Mouse (Mus musculus): ENCODE measurements at regions not wholly inside any gene's neighbourhood (a gene's known extent, or its start where the extent isn't known, plus 50 kb on each side); places are given as distances from the start of the nearest gene placed in this dataset.
A peak's percentile ranks its signal among the peaks of the same experiment; 100 is the strongest.

DNA sequence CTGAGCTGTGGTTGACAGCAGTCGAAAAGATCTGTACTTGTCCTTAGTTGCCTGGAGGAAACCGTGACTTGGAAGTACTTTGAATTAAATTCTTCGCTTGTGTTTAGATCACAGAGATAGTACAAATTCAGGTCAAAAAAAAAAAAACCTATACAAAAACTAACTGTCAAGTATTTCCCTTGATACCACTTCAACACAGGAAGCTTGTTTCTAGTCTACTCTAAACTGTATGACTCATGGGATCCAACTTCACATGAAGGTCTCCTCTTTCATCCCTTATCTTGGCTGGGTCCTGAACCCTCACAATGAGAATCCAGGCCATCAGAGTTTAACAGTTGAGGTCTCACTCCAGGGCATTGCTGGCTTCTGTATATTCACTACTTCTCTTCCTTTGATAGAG, 54.8 kb downstream of the Tmem30b start:
- DNase-seq (ENCODE audit: low spot score): no peak

DNA sequence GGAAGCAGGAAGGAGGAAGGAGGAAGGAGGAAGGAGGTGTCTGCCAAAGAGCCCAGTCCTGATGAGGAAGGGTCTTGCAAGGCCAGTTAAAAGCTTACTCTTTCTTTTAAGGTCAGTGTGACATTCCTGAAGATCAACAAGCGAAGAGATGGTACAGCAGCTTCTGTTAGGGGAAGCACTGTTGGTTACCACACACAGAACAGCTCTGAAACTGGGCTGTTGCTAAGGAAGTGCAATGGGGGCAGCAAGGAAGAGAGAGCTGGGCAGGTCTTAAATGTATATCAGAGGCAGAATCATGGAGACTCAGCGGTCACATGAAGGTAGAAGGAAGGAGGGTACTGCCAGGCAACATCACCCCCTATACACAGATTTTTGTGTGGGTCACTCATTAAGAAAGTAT, 63.3 kb downstream of the Tmem30b start:
- no peak for DNase-seq (ENCODE audit: low spot score)

DNA sequence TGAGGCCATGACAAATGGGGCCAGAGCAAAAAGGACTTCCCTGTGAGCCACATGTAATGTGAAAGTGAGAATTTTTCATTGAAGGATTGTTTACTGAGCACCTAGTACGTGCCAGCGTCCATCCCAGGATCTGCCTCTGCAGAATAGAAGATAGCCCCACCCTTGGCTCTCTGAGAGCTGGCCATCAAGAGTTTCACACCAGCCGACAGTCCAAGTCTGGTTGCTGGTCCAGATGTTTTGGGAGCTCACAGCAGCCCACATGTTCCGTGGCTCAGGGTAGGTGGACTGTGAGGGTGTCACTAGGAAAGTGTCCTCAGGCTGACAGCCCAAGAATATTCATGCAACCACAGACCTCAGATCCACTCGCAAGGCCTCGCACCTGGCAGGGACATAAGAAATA, 63.9 kb downstream of the Tmem30b start:
- no peak for DNase-seq (ENCODE audit: low spot score)

- no peak for DNase-seq (ENCODE audit: low spot score)
Measured at GRCm38 (mm10) chr12:73481705-73482104, 64.5 kb downstream of the Tmem30b start.

- DNase-seq (ENCODE audit: low spot score): no peak
Measured at GRCm38 (mm10) chr12:73481165-73481564, 65.0 kb downstream of the Tmem30b start.

GRCm38 (mm10) chr12:73480610-73480971, 65.6 kb downstream of the Tmem30b start:
- no peak for DNase-seq (ENCODE audit: low spot score)

DNA sequence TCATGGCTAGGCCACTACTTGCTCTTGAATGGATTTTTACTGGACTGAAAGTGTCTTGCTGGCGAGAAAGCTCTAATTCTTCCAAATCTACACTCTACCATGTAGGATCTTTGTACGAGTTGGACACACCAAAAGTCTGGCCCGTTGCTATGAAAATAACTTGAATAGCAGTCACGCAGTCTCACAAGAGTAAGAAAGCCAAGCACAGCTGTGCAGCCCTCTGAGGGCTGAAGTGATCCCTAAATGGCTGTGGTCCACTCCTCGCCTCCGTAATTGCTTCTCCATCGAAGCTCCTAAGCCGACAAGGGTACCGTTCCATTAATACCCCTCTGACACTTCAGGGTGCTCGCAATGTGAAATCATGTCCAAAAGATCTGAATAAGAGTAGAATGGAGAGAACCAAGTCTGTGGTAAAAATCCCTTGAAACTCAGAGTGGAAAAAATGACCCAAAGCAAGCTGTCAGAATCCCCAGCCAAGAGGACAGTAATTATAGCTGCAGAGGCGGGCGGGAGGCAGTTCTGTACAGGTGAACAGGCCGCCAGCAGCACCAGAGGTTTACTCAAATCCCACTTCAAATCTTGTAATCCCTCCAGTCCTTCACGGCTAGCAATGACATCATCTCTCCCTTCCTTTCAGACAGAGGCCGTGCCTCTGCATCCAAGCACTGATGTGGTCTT, 66.1 kb downstream of the Tmem30b start:
- no peak for DNase-seq (ENCODE audit: low spot score)

GRCm38 (mm10) chr12:73478641-73479040, 67.6 kb downstream of the Tmem30b start:
- no peak for DNase-seq (ENCODE audit: low spot score)

DNA sequence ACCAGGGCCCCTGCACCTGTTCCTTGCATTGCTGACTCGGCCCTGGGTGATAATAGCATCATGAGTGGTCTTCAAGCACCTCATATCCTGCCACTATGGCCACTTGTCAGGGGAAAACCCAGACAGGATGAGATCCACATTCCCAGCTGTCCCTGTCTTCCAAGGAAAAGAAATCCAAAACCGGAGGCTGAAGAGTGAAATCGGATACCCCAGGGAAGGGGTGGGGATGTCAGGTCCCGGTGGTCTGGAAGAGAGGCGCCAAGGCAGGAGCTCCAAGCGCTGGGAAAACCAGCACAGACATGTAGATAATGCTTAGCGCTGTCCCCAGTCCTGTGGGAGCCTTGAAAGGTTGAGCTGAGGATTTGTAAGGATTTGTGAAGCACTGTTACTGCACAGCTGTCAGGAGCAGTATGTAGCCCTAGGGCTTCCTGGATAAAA, 69.8 kb downstream of the Tmem30b start:
- DNase-seq (ENCODE audit: low spot score): no peak

DNA sequence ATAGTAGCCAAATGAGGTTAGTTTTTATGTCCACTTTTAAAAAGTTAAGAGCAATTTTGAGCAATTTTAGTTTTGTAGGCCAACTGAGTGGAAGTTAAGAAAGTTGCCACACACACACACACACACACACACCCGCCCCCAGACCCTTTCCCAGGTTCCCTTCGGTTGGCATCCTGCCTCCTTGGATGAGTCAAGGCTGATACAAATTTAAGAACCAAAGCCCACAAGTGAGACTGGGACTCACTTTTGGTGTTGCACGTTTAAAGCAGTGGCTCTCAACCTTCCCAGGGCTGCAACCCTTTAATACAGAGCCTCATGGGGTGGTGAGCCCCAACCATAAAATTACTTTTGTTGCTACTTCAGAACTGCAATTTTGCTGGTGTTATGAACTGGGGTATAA, 70.4 kb downstream of the Tmem30b start:
- DNase-seq (ENCODE audit: low spot score): no peak

DNA sequence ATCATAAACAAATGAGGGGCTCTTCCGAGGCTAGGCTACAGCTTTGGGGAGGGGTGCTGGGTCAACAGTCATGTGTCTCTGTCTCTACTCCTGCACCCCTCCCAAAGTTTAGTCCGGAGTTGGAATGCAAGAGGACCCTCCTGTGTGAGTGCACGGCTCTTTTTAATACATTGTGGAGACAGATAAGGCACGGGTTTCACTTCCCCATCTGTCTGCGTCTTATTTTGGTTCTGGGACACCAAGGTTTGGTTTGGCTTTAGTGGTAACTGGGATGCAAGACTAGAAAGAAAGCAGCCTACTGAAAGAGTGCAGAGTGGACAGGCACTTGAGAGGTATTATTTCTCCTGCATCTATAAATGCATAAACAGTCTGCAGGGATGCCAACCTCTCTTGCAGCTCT, 71.2 kb downstream of the Tmem30b start:
- DNase-seq (ENCODE audit: low spot score): no peak

- no peak for DNase-seq (ENCODE audit: low spot score)
Measured at GRCm38 (mm10) chr12:73473111-73473510, 73.1 kb downstream of the Tmem30b start.

- no peak for DNase-seq (ENCODE audit: low spot score)
Measured at GRCm38 (mm10) chr12:73471966-73472365, 74.2 kb downstream of the Tmem30b start.

DNA sequence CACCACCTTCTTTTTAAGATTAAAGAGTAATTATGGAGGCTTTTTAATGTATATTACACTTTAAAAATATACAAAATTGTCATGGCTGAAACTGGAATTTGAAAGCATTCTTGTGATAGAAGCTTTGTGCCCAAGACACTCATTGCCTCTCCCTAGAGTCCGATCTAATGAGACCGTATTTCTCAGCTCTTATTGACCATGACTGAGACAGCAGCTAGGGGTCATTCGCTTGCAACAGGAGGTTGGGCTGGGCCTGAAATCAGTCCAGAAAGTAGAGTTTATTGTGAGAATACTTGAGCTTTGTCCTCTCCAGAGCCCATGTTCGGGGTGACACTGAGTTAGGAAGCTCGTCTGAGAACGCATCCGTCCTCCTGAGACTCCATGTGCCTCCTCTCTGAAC, 79.7 kb downstream of the Tmem30b start:
- no peak for DNase-seq (ENCODE audit: low spot score)

- DNase-seq (ENCODE audit: low spot score): no peak
Measured at GRCm38 (mm10) chr12:73465975-73466374, 80.2 kb downstream of the Tmem30b start.

- DNase-seq (ENCODE audit: low spot score): no peak
Measured at GRCm38 (mm10) chr12:73464311-73464710, 81.9 kb downstream of the Tmem30b start.

DNA sequence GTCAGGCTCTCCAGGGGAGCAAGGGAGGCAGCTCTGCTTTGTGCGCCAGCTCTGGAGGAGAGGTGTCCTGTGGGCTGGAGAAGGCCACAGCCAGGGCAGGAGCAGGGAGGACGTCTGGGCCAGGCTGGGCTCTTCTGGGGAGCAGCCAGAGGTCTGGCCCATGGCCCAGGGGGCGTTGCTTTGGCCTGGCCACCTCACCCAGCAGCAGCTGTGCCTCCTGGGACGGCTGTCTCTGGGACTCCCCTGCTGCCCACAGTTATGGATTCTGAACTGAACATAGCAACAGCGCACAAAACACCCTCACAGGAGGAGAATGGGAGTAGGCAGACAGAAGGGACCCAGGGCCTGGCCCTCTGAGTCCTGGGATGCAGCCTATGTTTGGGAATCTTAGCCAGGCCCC, 84.1 kb downstream of the Tmem30b start:
- DNase-seq (ENCODE audit: low spot score): peak; percentile 11

GRCm38 (mm10) chr12:73460291-73460761, 85.9 kb downstream of the Tmem30b start:
- DNase-seq (ENCODE audit: low spot score): no peak

DNA sequence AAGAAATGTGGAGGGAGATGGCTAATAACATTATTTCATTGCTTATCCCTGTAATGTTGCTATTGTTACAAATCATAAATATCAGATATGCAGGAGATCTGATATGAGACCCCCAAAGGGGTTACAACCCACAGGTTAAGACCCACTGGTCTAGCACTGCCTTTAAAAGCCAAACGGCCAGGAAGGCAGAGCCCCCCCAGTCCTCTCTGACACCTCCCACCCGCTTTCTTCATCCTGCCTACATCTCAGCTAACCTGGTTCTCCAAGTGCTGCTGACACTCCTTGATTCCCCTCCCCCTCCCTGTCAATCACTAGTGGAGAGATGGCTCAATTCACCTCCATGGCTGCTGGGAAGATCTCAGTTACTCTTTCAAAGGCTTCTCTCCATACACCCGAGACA, 94.9 kb downstream of the Tmem30b start:
- no peak for DNase-seq (ENCODE audit: low spot score)

GRCm38 (mm10) chr12:73450541-73450940, 95.7 kb downstream of the Tmem30b start:
- DNase-seq (ENCODE audit: low spot score): no peak

DNA sequence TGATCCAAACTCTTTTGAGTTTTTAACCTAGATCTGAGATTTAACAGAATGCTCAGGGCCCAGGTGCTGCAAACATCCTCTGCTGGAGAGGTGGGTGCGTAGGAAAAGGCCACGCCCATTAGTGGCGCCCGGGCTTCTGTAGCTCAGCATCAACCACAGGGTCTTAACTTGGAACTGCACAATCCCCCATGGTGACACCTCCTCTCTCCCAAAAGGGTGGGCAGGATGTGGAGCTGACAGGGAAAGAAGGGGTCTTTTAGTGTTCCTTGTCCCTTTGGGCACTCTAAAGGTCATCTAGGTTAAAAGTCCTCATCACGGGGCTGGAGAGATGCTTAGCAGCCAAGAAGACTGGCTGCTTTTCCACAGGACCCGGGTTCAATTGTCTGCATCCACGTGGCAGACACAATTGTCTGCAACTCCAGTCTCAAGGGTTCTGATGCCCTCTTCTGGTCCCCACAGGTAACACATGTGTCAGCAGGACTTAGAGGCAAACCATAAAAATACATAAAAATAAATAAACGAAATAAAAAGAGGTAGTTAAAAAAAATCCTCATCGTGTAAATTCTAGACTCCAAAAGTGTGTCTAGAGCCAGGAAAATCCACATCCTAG, 96.2 kb downstream of the Tmem30b start:
- DNase-seq (ENCODE audit: low spot score): no peak

DNA sequence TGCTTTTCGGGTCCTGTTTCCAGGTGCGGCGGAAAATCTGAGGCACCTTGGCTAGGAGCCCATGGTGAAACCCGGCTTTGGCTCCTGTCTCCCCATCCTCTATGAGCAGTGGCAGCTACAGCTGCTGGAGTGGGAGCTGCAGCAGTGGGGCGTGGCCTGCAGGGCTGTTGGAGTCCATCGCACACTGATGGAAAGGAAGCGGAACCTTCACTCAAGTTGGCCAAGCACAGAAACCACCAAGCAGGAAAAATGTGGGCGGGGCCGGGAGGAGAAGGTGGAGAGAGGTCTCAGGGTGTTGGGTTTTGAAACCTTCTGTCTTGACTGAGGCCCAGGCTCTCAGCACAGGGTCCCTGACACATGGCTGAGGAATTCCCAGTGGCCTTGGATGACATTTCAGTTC, 97.1 kb downstream of the Tmem30b start:
- no peak for DNase-seq (ENCODE audit: low spot score)

DNA sequence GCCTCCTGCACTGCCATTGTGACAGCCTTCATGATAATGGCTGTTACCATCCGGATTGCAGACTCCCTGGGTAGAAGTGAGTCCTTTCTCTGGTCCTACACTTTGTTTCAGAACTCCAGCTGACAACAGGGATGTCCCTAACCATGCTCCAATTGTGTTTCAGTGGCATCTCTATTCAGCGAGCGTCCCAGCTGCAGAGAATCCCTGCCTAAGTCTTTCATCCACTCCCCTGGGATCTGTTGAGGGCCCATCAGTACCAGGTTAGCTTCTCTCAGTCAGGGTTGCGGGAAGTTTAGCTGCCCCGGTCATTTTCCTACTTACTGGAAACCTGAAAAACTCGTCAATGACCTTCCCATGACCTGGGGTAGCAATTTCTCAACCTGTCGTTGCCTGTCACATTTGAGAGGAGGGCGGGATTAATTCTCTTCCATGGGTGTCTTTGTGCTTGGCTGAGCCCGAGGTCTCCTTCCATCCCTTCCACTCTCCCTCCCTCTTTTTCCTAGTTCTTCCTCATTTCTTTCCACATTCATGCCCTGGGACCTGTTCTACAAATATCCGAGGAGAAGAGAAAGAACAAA, 97.7 kb downstream of the Tmem30b start:
- DNase-seq (ENCODE audit: low spot score): no peak

GRCm38 (mm10) chr12:73447172-73447571, 99.0 kb downstream of the Tmem30b start:
- DNase-seq (ENCODE audit: low spot score): no peak
